Mouse (Mus musculus) myocyte (in vitro differentiated cells): ENCODE results near the gene Timm29.

Experiments
- CEBPB ChIP-seq: IDR thresholded peaks from 2 replicates; pipeline ENCODE4 v1.6.1; 2011; ENCODE audit warnings: mild to moderate bottlenecking, moderate library complexity; ENCODE audit not compliant: poor library complexity, insufficient read depth, severe bottlenecking
- E2F4 ChIP-seq: IDR thresholded peaks from one replicate; pipeline ENCODE4 v1.6.1; 2011; ENCODE audit warnings: mild to moderate bottlenecking, control low read depth, moderate library complexity; ENCODE audit not compliant: insufficient read depth
- MYOD1 ChIP-seq, 3 experiments: IDR thresholded peaks; one replicate each; pipeline ENCODE4 v1.6.1; 2011; ENCODE audit warnings: control low read depth in 2 of 3, low read depth in 2 of 3, mild to moderate bottlenecking in 2 of 3, moderate library complexity in 1 of 3; ENCODE audit not compliant: insufficient read length in 2 of 3, control insufficient read depth in 1 of 3
- POLR2A ChIP-seq: IDR thresholded peaks from one replicate; pipeline ENCODE4 v1.6.1; 2011; ENCODE audit warnings: low read depth, mild to moderate bottlenecking, control low read depth, moderate library complexity; ENCODE audit not compliant: insufficient read length
- REST ChIP-seq: IDR thresholded peaks from one replicate; pipeline ENCODE4 v1.6.1; 2011; ENCODE audit warnings: mild to moderate bottlenecking, control low read depth, moderate library complexity; ENCODE audit not compliant: insufficient read depth, insufficient read length
- SRF ChIP-seq: IDR thresholded peaks from one replicate; pipeline ENCODE4 v1.6.1; 2011; ENCODE audit warnings: low read depth; ENCODE audit not compliant: control insufficient read depth, insufficient read length
- TCF12 ChIP-seq: IDR thresholded peaks from one replicate; pipeline ENCODE4 v1.6.1; 2011; ENCODE audit warnings: mild to moderate bottlenecking, control low read depth; ENCODE audit not compliant: poor library complexity, insufficient read depth, severe bottlenecking
- TCF3 ChIP-seq: IDR thresholded peaks from one replicate; pipeline ENCODE4 v1.6.1; 2011; ENCODE audit warnings: low read depth, control low read depth; ENCODE audit not compliant: insufficient read length
- USF1 ChIP-seq: IDR thresholded peaks from one replicate; pipeline ENCODE4 v1.6.1; 2011; ENCODE audit warnings: low read depth, mild to moderate bottlenecking, control low read depth, moderate library complexity

- TF ChIP-seq SRF (peak; percentile 7), POLR2A (peak; percentile 59), E2F4 (no peak), MYOD1 (IDR thresholded peaks at IDR 0.05; ENCODE audit: control insufficient read depth in 1 of 3, insufficient read length in 2 of 3, low read depth in 2 of 3) (no peak), USF1 (no peak), TCF3 (no peak), REST (no peak), CEBPB (no peak), TCF12 (no peak)
These were observed 23.2 kb downstream of the Timm29 start, which contains the start of gene Smarca4 for GRCm38 (mm10) chr9:21615617-21616231.
